Mouse (Mus musculus): ENCODE results near the gene Ids. TPM values are rescaled to one million over a fixed set of nuclear protein-coding genes. Genes with fewer than 3 reads are reported as not detected.

Gene Ids
- total and polyA plus RNA-seq, 3 experiments, result 3.1 to 8.1 TPM; not detected in 1

- TF ChIP-seq POLR2A (IDR thresholded peaks at IDR 0.05; ENCODE audit: control insufficient read depth in 1 of 2, insufficient read depth in 1 of 2, low read depth in 1 of 2, low read length in 2 of 2, poor library complexity in 1 of 2), result no peak
- TF ChIP-seq BHLHE40 (IDR thresholded peaks at IDR 0.05; ENCODE audit: borderline replicate concordance, low read depth, low read length), result no peak
- no peak for TF ChIP-seq UBTF (IDR thresholded peaks at IDR 0.05; ENCODE audit: borderline replicate concordance, insufficient read depth, low read depth, low read length)
- TF ChIP-seq TCF12 (IDR thresholded peaks at IDR 0.05; ENCODE audit: low read depth, low read length), result no peak
- TF ChIP-seq GABPA (IDR thresholded peaks at IDR 0.05; ENCODE audit: low read depth, low read length), result no peak
- TF ChIP-seq GATA1 (IDR thresholded peaks at IDR 0.05; ENCODE audit: low read depth, low read length), result no peak
- H3K27ac ChIP-seq (ENCODE audit: control insufficient read depth, low read depth, low read length), result no peak overlapping the region
- H3K79me2 ChIP-seq (ENCODE audit: control insufficient read depth, insufficient read depth, low read length, poor library complexity), result no peaks in the 10 kb centered on the region
- no peaks in the 10 kb centered on the region for H3K9me3 ChIP-seq (replicated peaks; ENCODE audit: insufficient read depth, low read length)
- no peaks in the 10 kb centered on the region for H3K36me3 ChIP-seq (ENCODE audit: control insufficient read depth in 1 of 2, insufficient read depth in 2 of 2, low read length in 2 of 2)
- DNase-seq (ENCODE audit: low read depth, low spot score), result no peak
- no peak overlapping the region for H3K4me3 ChIP-seq (ENCODE audit: control insufficient read depth in 1 of 2, insufficient read depth in 1 of 2, low read depth in 2 of 2, low read length in 2 of 2)
- no peaks in the 10 kb centered on the region for H3K27me3 ChIP-seq (ENCODE audit: control insufficient read depth in 1 of 2, insufficient read depth in 2 of 2, low read length in 2 of 2)
- no peaks in the 10 kb centered on the region for H3K4me1 ChIP-seq (ENCODE audit: control insufficient read depth in 1 of 2, insufficient read depth in 2 of 2, low read length in 2 of 2)
- no peak overlapping the region for H3K9ac ChIP-seq (ENCODE audit: control insufficient read depth, low read depth, low read length, poor library complexity, severe bottlenecking)
Measured at GRCm38 (mm10) chrX:70314949-70315641, 49.8 kb downstream of the Ids start.

Other genes starting within 250 kb of the Ids start
- 7.5 and 9.2 TPM in 2 replicates for gene 1110012L19Rik, start 20.8 kb upstream of the Ids start, total RNA-seq (2012; rRNA removed)
- 10 to 100 TPM in 1 of 2 experiments, not detected in 1; 10.4 TPM for gene 1110012L19Rik, start 20.8 kb upstream of the Ids start, polyA plus RNA-seq (2012; ENCODE audit: insufficient read depth in 1 of 2, insufficient read length in 2 of 2, low read depth in 1 of 2, low replicate concordance in 2 of 2, missing spikeins in 1 of 2)
- 17.5 and 17.6 TPM in 2 replicates for gene Tmem185a, start 112.1 kb upstream of the Ids start, total RNA-seq (2012; rRNA removed)
- gene Tmem185a, start 112.1 kb upstream of the Ids start, polyA plus RNA-seq (2012; ENCODE audit: insufficient read depth in 1 of 2, insufficient read length in 2 of 2, low read depth in 1 of 2, low replicate concordance in 2 of 2, missing spikeins in 1 of 2), result 10 to 100 TPM in 1 of 2 experiments, not detected in 1; 20.3 TPM